Mouse (Mus musculus) bone marrow macrophage, adult 2 months (primary cell): ENCODE data around the gene Sftpa1. TPM values are rescaled to one million over a fixed set of nuclear protein-coding genes. Genes with fewer than 3 reads are reported as not detected.

Experiments used
- H3K27ac ChIP-seq: 2 replicates; pipeline ENCODE4 v1.5.1; 2012; ENCODE audit warnings: low read depth, low read length; ENCODE audit not compliant: insufficient read depth
- H3K4me1 ChIP-seq: 2 replicates; pipeline ENCODE4 v1.6.1; 2012; ENCODE audit warnings: low read length; ENCODE audit not compliant: control insufficient read depth, insufficient read depth
- H3K4me3 ChIP-seq: 2 replicates; pipeline ENCODE4 v1.5.1; 2012; ENCODE audit warnings: mild to moderate bottlenecking, low read length, moderate library complexity; ENCODE audit not compliant: insufficient read depth
- CTCF ChIP-seq: IDR thresholded peaks from 2 replicates; pipeline ENCODE4 v1.5.1; 2012; ENCODE audit warnings: low read depth, mild to moderate bottlenecking, low read length, moderate library complexity
- POLR2A ChIP-seq: IDR thresholded peaks from 2 replicates; pipeline ENCODE4 v1.6.1; 2012; ENCODE audit warnings: mild to moderate bottlenecking, low read depth, low read length, borderline replicate concordance
- polyA plus RNA-seq: library from polyadenylated mRNA; stranded (reverse); fragments of >200 nt; gene quantifications from 2 replicates; pipeline ENCODE4 v1.2.4, GENCODE M21; 2012; ENCODE audit not compliant: missing spikeins, insufficient read depth, insufficient read length

Sftpa1 gene
- polyA plus RNA-seq, 1 experiment = not detected

- TF ChIP-seq CTCF (no peak), POLR2A (no peak)
- H3K4me1 ChIP-seq = no peaks in the 10 kb centered on the region
- no peak overlapping the region for H3K4me3 ChIP-seq
- H3K27ac ChIP-seq = no peak overlapping the region
Measured at GRCm38 (mm10) chr14:41111031-41111668, 20.4 kb upstream of the Sftpa1 start.

GRCm38 (mm10) chr14:41112944-41113343 lies 18.6 kb upstream of the Sftpa1 start:
- no peaks in the 10 kb centered on the region for H3K4me1 ChIP-seq
- TF ChIP-seq POLR2A = no peak
- no peak for TF ChIP-seq CTCF
- H3K4me3 ChIP-seq = no peak overlapping the region
- no peak overlapping the region for H3K27ac ChIP-seq

- Histone ChIP-seq H3K4me3 (no peak overlapping the region), H3K27ac (no peak overlapping the region), H3K4me1 (no peaks in the 10 kb centered on the region)
- TF ChIP-seq POLR2A (no peak), CTCF (no peak)
Measured at GRCm38 (mm10) chr14:41116271-41116670, 15.3 kb upstream of the Sftpa1 start.

- no peak overlapping the region for H3K4me3 ChIP-seq
- no peak overlapping the region for H3K27ac ChIP-seq
- no peak for TF ChIP-seq POLR2A
- no peak for TF ChIP-seq CTCF
- H3K4me1 ChIP-seq = no peaks in the 10 kb centered on the region
Measured at GRCm38 (mm10) chr14:41124683-41125082, 6.9 kb upstream of the Sftpa1 start.

GRCm38 (mm10) chr14:41127997-41128396 lies 3.6 kb upstream of the Sftpa1 start:
- Histone ChIP-seq H3K27ac (no peak overlapping the region), H3K4me3 (no peak overlapping the region), H3K4me1 (no peaks in the 10 kb centered on the region)
- TF ChIP-seq POLR2A (no peak), CTCF (no peak)

- H3K4me1 ChIP-seq = no peaks in the 10 kb centered on the region
- TF ChIP-seq POLR2A (no peak), CTCF (no peak)
- H3K27ac ChIP-seq = no peak overlapping the region
- H3K4me3 ChIP-seq = no peak overlapping the region
Measured at GRCm38 (mm10) chr14:41137006-41137405, 5.4 kb downstream of the Sftpa1 start.

GRCm38 (mm10) chr14:41140686-41141085 lies 9.1 kb downstream of the Sftpa1 start:
- Histone ChIP-seq H3K4me3 (no peak overlapping the region), H3K4me1 (no peaks in the 10 kb centered on the region), H3K27ac (no peak overlapping the region)
- TF ChIP-seq POLR2A (no peak), CTCF (no peak)

- Histone ChIP-seq H3K4me3 (no peak overlapping the region), H3K4me1 (no peaks in the 10 kb centered on the region), H3K27ac (no peak overlapping the region)
- TF ChIP-seq CTCF (no peak), POLR2A (no peak)
Measured at GRCm38 (mm10) chr14:41146035-41146434, 14.5 kb downstream of the Sftpa1 start.

- no peak overlapping the region for H3K4me3 ChIP-seq
- TF ChIP-seq POLR2A = no peak
- TF ChIP-seq CTCF = no peak
- no peak overlapping the region for H3K27ac ChIP-seq
- no peaks in the 10 kb centered on the region for H3K4me1 ChIP-seq
Measured at GRCm38 (mm10) chr14:41146922-41147321, 15.3 kb downstream of the Sftpa1 start.

GRCm38 (mm10) chr14:41147356-41147755 lies 15.8 kb downstream of the Sftpa1 start:
- no peak overlapping the region for H3K4me3 ChIP-seq
- TF ChIP-seq POLR2A (no peak), CTCF (no peak)
- H3K4me1 ChIP-seq = no peaks in the 10 kb centered on the region
- no peak overlapping the region for H3K27ac ChIP-seq
